Mouse (Mus musculus): ENCODE results near the gene Yars2. TPM values are rescaled to one million over a fixed set of nuclear protein-coding genes. Genes with fewer than 3 reads are reported as not detected.
"Not testable (repeated sequence)": the region's sequence is repeated elsewhere in the genome, so short reads cannot be mapped to it uniquely, and the experiment has no call there.

Yars2 gene
- polyA plus RNA-seq, 1 experiment from 2014 or later: 61.0 TPM

- Histone ChIP-seq H3K36me3 (peaks cover 80% of the 10 kb centered on the region), H3K4me3 (no peak overlapping the region), H3K9ac (no peak overlapping the region), H3K27ac (no peak overlapping the region), H3K4me1 (no peaks in the 10 kb centered on the region), H3K9me3 (replicated peaks) (no peaks in the 10 kb centered on the region), H3K27me3 (replicated peaks) (no peaks in the 10 kb centered on the region), H3K4me2 (no peak overlapping the region)
- no peak for ATAC-seq
- WGBS (ENCODE audit: insufficient replicate concordance): 75% methylated on average over 5 of the region's 5 CpGs
These were observed 8.6 kb downstream of the Yars2 start for GRCm38 (mm10) chr16:16311319-16311718.

DNA sequence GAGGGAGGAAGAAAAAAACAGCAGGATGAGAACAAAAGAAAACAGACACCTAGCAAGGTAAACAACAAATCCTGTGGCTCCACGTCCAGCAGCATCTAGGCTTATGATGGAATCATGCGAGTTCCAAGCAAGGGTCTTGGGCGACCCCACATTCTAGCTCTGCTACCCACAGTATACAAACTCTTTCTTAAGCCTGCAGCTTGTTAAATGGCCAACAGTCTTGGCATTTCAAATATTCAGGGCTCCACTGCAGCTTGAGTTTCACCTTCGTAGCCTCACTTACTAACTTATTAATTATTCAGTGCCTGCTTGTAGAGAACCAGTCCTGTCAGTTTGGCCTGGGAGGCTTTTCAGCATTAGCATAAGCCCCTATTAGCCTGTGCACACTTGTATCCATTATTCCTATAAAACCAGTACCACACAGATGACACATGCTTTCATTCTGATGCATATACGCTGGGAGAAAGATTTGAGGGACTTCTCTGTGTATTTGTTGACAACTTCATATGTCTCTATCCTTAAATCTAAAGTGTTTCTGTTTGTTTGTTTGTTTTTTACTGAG lies 23.1 kb downstream of the Yars2 start:
- Histone ChIP-seq H3K36me3 (peaks cover 73% of the 10 kb centered on the region), H3K9ac (no peak overlapping the region), H3K9me3 (replicated peaks) (no peaks in the 10 kb centered on the region), H3K27me3 (replicated peaks) (no peaks in the 10 kb centered on the region), H3K27ac (no peak overlapping the region), H3K4me3 (no peak overlapping the region), H3K4me2 (no peak overlapping the region), H3K4me1 (no peaks in the 10 kb centered on the region)
- WGBS (ENCODE audit: insufficient replicate concordance): 82% methylated on average over 5 of the region's 5 CpGs
- ATAC-seq: no peak

DNA sequence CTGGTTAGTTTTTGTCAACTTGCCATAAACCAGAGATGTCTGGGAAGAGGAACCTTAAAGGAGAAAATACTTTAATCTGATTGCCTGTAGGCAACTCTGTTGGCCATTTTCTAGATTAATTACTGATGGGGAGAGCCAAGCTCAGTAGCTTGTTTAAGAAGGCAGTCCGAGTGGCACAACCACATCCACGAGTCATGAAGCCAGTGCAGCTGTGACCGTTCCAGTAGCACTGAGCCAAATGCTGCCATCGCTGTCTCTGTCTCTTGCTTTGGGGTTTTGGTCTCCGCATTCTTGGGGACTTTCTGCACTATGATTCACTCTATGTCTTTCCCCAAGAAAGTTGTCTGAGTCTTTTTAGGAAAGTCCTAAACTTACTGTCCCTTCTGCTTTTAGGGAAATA lies 43.7 kb downstream of the Yars2 start:
- Histone ChIP-seq H3K27ac (no peak overlapping the region), H3K4me1 (no peaks in the 10 kb centered on the region), H3K4me3 (no peak overlapping the region), H3K27me3 (replicated peaks) (no peaks in the 10 kb centered on the region), H3K9me3 (replicated peaks) (no peaks in the 10 kb centered on the region), H3K36me3 (peaks cover 15% of the 10 kb centered on the region), H3K9ac (no peak overlapping the region), H3K4me2 (no peak overlapping the region)
- ATAC-seq: no peak
- 91% methylated on average over 5 of the region's 5 CpGs for WGBS (ENCODE audit: insufficient replicate concordance)

DNA sequence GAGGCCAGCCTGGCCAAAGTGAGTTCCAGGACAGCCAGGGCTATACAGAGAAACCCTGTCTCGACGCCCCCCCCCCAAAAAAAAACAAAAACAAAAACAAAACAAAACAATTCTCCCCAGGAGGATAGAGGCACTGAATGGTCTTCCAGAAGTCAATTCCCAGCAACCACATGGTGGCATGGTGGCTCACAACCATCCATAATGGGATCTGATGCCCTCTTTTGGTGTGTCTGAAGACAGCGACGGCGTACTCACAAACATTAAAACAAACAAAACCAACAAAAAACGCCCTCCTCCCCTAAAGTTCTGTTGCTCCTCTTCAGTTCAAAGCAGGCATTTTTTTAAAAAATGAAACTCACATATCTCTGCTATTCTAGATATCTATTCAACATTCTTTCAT lies 55.1 kb downstream of the Yars2 start:
- Histone ChIP-seq H3K9me3 (replicated peaks) (no peaks in the 10 kb centered on the region), H3K27ac (peak overlapping the region; percentile 93), H3K9ac (peak overlapping the region; percentile 90), H3K27me3 (replicated peaks) (no peaks in the 10 kb centered on the region), H3K4me3 (peak overlapping the region; percentile 86), H3K36me3 (peaks cover 9% of the 10 kb centered on the region), H3K4me1 (peaks cover 25% of the 10 kb centered on the region), H3K4me2 (peak overlapping the region; percentile 85)
- WGBS (ENCODE audit: insufficient replicate concordance): 2% methylated on average over 6 of the region's 6 CpGs
- ATAC-seq: no peak

GRCm38 (mm10) chr16:16358481-16359100 lies 55.8 kb downstream of the Yars2 start, which contains the start of gene Dnm1l:
Gene Dnm1l, minus strand, starts transcription at chr16:16358959.
- H3K9ac ChIP-seq: peak within 1 kb of the TSS; percentile 90
- WGBS (ENCODE audit: insufficient replicate concordance): under 1% methylated on average over 55 of the region's 55 CpGs
- H3K27me3 ChIP-seq (replicated peaks): no peaks in the 10 kb centered on the region
- H3K4me3 ChIP-seq: peak within 1 kb of the TSS; percentile 86
- H3K36me3 ChIP-seq: peaks cover 2% of the 10 kb centered on the region
- H3K27ac ChIP-seq: peak within 1 kb of the TSS; percentile 93
- H3K4me1 ChIP-seq: peaks cover 25% of the 10 kb centered on the region
- peak within 1 kb of the TSS; percentile 85 for H3K4me2 ChIP-seq
- H3K9me3 ChIP-seq (replicated peaks): no peaks in the 10 kb centered on the region
- peak; percentile 99 for ATAC-seq

- not testable (repeated sequence) for H3K9me3 ChIP-seq (replicated peaks); H3K27me3 ChIP-seq (replicated peaks); H3K36me3 ChIP-seq; H3K27ac ChIP-seq; ATAC-seq
- peaks cover 25% of the 10 kb centered on the region for H3K4me1 ChIP-seq
- peak overlapping the region; percentile 90; the same call in 1 of the 2 replicates for H3K9ac ChIP-seq
- 46% methylated on average over 9 of the region's 9 CpGs for WGBS (ENCODE audit: insufficient replicate concordance)
- peak overlapping the region; percentile 85 for H3K4me2 ChIP-seq
- peak overlapping the region; percentile 86 for H3K4me3 ChIP-seq
These were observed 56.3 kb downstream of the Yars2 start for GRCm38 (mm10) chr16:16359101-16359482.

Other genes starting within 250 kb of the Yars2 start
- gene Pkp2, start 89.6 kb upstream of the Yars2 start, polyA plus RNA-seq (2016; fragmentation: Nextera tagmentation; extraction: Ambion mirVana): 5.8 and 7.1 TPM in 2 replicates
- 36.1 and 37.4 TPM in 2 replicates for gene Dnm1l, start 56.0 kb downstream of the Yars2 start, polyA plus RNA-seq (2016; fragmentation: Nextera tagmentation; extraction: Ambion mirVana)